Mouse (Mus musculus) heart, adult 2 months (tissue): Measurements from ENCODE around the gene Pafah2.

Experiments used
- CTCF ChIP-seq: fragments of 200-600 bp; IDR thresholded peaks from 2 replicates; pipeline ENCODE4 v1.8.1; 2022; ENCODE audit warnings: antibody characterized with exemption, mild to moderate bottlenecking, moderate library complexity
- EP300 ChIP-seq: fragments of 200-500 bp; IDR thresholded peaks from 2 replicates; pipeline ENCODE4 v1.6.1; 2011; ENCODE audit warnings: low read depth, low read length, control low read depth; ENCODE audit not compliant: insufficient read depth
- POLR2A ChIP-seq: fragments of 200-500 bp; IDR thresholded peaks from 2 replicates; pipeline ENCODE4 v1.6.1; 2011; ENCODE audit warnings: mild to moderate bottlenecking, low read depth, low read length, control low read depth; ENCODE audit not compliant: insufficient read depth

- TF ChIP-seq POLR2A: no peak
- TF ChIP-seq CTCF: no peak
- TF ChIP-seq EP300: no peak
Observed at GRCm38 (mm10) chr4:134476899-134477298, 80.8 kb downstream of the Pafah2 start.
